In the genomic region with DNA sequence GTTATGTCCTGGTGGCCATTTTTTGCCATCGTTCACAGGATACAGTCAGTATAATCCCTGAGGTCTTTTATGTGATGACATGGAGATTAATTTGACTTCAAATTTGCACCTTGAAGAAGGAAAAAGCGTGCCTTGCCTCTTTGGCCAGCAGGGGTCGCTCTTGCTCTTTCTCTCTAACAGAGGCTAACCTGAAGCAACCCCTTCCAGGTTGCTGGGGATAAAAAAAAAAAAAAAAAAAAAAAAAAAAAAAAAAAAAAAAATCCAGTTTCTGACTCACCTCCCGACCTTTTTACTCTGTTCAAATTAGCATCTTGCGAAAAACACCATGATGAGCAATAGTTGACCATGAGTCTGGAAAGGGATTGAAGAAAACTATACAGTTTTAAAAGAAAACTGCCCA, we compare ENCODE assay signal across 8 mouse cellular contexts. TPM values are rescaled to one million over a fixed set of nuclear protein-coding genes. Genes with fewer than 3 reads are reported as not detected.
A peak's percentile ranks its signal among the peaks of the same experiment; 100 is the strongest.
DNase-seq lines count a peak whose midpoint lies in the region; TF ChIP-seq lines count a peak whose summit lies in the region.
"Had no signal": no experiment of that assay in that cellular context is flagged by ENCODE, and none has a peak within 500 bp of the region (broad histone marks: within the 10 kb centered on the region; RNA-seq: fewer than 3 reads in every experiment).

No protein-coding gene starts in this region.

- H3K36me3 ChIP-seq in ES-Bruce4 (ENCODE audit: control insufficient read depth, insufficient read depth, low read length, poor library complexity, severe bottlenecking), result no peaks in the 10 kb centered on the region

- H3K27ac ChIP-seq in ES-Bruce4 (ENCODE audit: insufficient read depth, low read length), result no peak overlapping the region
- no peak overlapping the region for H3K27ac ChIP-seq in layer of hippocampus, adult 2 months

- H3K4me1 ChIP-seq in ES-Bruce4 (ENCODE audit: control insufficient read depth, insufficient read depth, low read length), result no peaks in the 10 kb centered on the region
- H3K4me1 ChIP-seq: megakaryocyte, embryonic 14.5 days had no signal

- no peak for TF ChIP-seq EP300 in ES-Bruce4 (IDR thresholded peaks at IDR 0.05; ENCODE audit: insufficient read depth, low read depth, low read length)

- no peaks in the 10 kb centered on the region for H3K9me3 ChIP-seq in ES-Bruce4 (replicated peaks; ENCODE audit: control insufficient read depth, insufficient read depth, low read length, poor library complexity, severe bottlenecking)
- H3K9me3 ChIP-seq: megakaryocyte, embryonic 14.5 days had no signal

- no peak overlapping the region for H3K9ac ChIP-seq in ES-Bruce4 (ENCODE audit: low read depth, poor library complexity, severe bottlenecking)

- no peaks in the 10 kb centered on the region for H3K27me3 ChIP-seq in ES-Bruce4 (ENCODE audit: control insufficient read depth, insufficient read depth, low read length, poor library complexity, severe bottlenecking)

- peak; percentile 57 for TF ChIP-seq CTCF in ES-Bruce4 (IDR thresholded peaks at IDR 0.05; ENCODE audit: low read depth, low read length)
- TF ChIP-seq CTCF in layer of hippocampus, adult 2 months (conservative IDR thresholded peaks at IDR 0.05), result peak; percentile 89

- no peak overlapping the region for H3K4me3 ChIP-seq in ES-Bruce4 (ENCODE audit: low read depth, low read length)
- no peak overlapping the region for H3K4me3 ChIP-seq in layer of hippocampus, adult 2 months
- H3K4me3 ChIP-seq: megakaryocyte, embryonic 14.5 days had no signal

- peak; percentile 47 for DNase-seq in T-cell, adult 2 months (ENCODE audit: low spot score)
- DNase-seq in cerebellum, postnatal 25 days, result peak; percentile 80 to 90
- peak; percentile 84 for DNase-seq in gastrocnemius, postnatal 10 days
- DNase-seq in layer of hippocampus, adult 2 months (ENCODE audit: low spot score in 2 of 2), result peak; percentile 76 to 90
- peak; percentile 86 for DNase-seq in lung, postnatal 14 days
- peak; percentile 9 for DNase-seq in spleen, adult 12 weeks (ENCODE audit: low spot score)

- TF ChIP-seq POLR2A in ES-Bruce4 (IDR thresholded peaks at IDR 0.05; ENCODE audit: insufficient read depth, low read length), result no peak

RNA-seq across cellular contexts. Expression of a gene that starts 26.9 kb away (rescaled TPM):
- 1.7 and 2.2 TPM in 2 replicates for polyA plus RNA-seq in ES-Bruce4 (2011; ENCODE audit: insufficient read depth, insufficient read length, low read depth, missing spikeins)
- total RNA-seq in gastrocnemius, postnatal 10 days (2021), result under 1 TPM in 1 of 2 experiments, not detected in 1; 0.12 TPM
- total RNA-seq in layer of hippocampus, adult 2 months (2021), result not detected

RNA-seq across cellular contexts. Expression of a gene that starts 28.1 kb away (rescaled TPM):
- not detected in 2 replicates for polyA plus RNA-seq in ES-Bruce4 (2011; ENCODE audit: insufficient read depth, insufficient read length, low read depth, missing spikeins)
- under 1 TPM in 1 of 2 experiments, not detected in 1; 0.16 TPM for total RNA-seq in gastrocnemius, postnatal 10 days (2021)
- not detected for total RNA-seq in layer of hippocampus, adult 2 months (2021)

RNA-seq across cellular contexts. Expression of a gene that starts 42.8 kb away (rescaled TPM):
- polyA plus RNA-seq in ES-Bruce4 (2011; ENCODE audit: insufficient read depth, insufficient read length, low read depth, missing spikeins), result not detected in 2 replicates
- not detected for total RNA-seq in gastrocnemius, postnatal 10 days (2021)
- 1 to 10 TPM in 1 of 2 experiments, under 1 TPM in 1; 0.97 to 1.4 TPM for total RNA-seq in layer of hippocampus, adult 2 months (2021)

RNA-seq across cellular contexts. Expression of a gene that starts 56.3 kb away (rescaled TPM):
- polyA plus RNA-seq in ES-Bruce4 (2011; ENCODE audit: insufficient read depth, insufficient read length, low read depth, missing spikeins), result not detected in 2 replicates
- total RNA-seq in gastrocnemius, postnatal 10 days (2021), result not detected
- not detected for total RNA-seq in layer of hippocampus, adult 2 months (2021)

Comparison
In these comparisons a context has a peak if more than half of its experiments do, and no peak if none do; other contexts are left out.
1. DNase-seq: peak in every context shown above with its lines; median percentile 86 in lung, postnatal 14 days; 85 in cerebellum, postnatal 25 days; 84 in gastrocnemius, postnatal 10 days; 83 in layer of hippocampus, adult 2 months; 47 in T-cell, adult 2 months; 9 in spleen, adult 12 weeks.